Mouse (Mus musculus): Measurements from ENCODE around the gene 4933400A11Rik. TPM values are rescaled to one million over a fixed set of nuclear protein-coding genes. Genes with fewer than 3 reads are reported as not detected.

4933400A11Rik gene
- total and polyA plus RNA-seq, 2 experiments: not detected

DNA sequence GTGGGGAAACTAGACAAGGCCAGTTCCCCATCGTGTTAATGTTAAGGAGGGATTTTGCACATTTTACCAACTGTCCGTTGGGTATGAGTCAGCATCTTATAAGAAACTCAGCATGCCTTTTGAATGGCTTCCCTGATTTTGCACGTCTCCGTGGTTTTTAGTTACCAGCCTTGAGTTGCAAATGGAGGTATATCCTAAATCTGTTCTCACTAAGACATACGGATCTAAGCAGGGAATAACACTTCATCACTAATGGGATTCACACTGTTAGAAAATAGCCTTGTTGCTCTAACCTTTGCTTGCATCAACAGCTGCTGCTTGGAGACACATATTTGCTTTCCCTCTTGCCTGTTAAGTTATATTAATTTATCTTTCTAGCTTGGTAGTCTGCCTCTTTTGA lies 31.9 kb upstream of the 4933400A11Rik start:
- TF ChIP-seq POLR2A (IDR thresholded peaks at IDR 0.05; ENCODE audit: extremely low read depth, insufficient read depth, low read length): no peak
- no peak for TF ChIP-seq CTCF (IDR thresholded peaks at IDR 0.05; ENCODE audit: low read depth, low read length)
- Histone ChIP-seq H3K79me2 (ENCODE audit: control insufficient read depth, insufficient read depth, low read length) (no peaks in the 10 kb centered on the region), H3K4me3 (ENCODE audit: insufficient read depth, low read depth, low read length) (no peak overlapping the region), H3K9ac (ENCODE audit: low read depth, low read length) (no peak overlapping the region), H3K27ac (replicated peaks; ENCODE audit: insufficient read depth, low read depth, low read length) (no peak overlapping the region), H3K27me3 (ENCODE audit: control insufficient read depth, insufficient read depth, low read length) (no peaks in the 10 kb centered on the region), H3K4me1 (ENCODE audit: control insufficient read depth, insufficient read depth, low read length) (peaks cover 2% of the 10 kb centered on the region; the same call in 1 of the 2 replicates), H3K36me3 (ENCODE audit: control insufficient read depth, insufficient read depth, low read length) (no peaks in the 10 kb centered on the region)
- no peak for DNase-seq (ENCODE audit: extremely low read depth, low read depth, low spot score)
- 76% methylated on average over 5 of the region's 5 CpGs for WGBS

DNA sequence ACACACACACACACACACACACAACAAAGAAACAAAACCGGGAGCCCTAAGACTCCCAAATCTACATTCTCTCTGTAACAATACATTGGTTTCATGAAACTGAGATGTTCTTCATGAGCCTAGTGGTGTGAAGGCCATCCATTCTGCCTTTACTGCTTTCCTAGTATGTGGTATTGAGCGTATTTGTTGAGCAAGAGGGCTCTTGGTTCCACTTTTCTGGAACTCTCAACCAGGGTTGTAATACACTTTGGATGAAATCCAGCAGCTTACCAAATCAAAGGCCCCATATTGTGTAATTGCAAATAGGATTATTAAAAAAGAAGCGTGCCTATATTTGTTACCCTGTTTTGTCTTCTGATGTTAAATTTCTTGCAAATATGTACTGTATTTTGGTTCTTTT lies 28.3 kb upstream of the 4933400A11Rik start:
- peak; percentile 77 for DNase-seq (ENCODE audit: extremely low read depth, low read depth, low spot score)
- WGBS: 43% methylated on average over 3 of the region's 3 CpGs
- Histone ChIP-seq H3K27me3 (ENCODE audit: control insufficient read depth, insufficient read depth, low read length) (no peaks in the 10 kb centered on the region), H3K4me1 (ENCODE audit: control insufficient read depth, insufficient read depth, low read length) (peaks cover 2% of the 10 kb centered on the region; the same call in 1 of the 2 replicates), H3K4me3 (ENCODE audit: insufficient read depth, low read depth, low read length) (no peak overlapping the region), H3K9ac (ENCODE audit: low read depth, low read length) (no peak overlapping the region), H3K36me3 (ENCODE audit: control insufficient read depth, insufficient read depth, low read length) (no peaks in the 10 kb centered on the region), H3K27ac (replicated peaks; ENCODE audit: insufficient read depth, low read depth, low read length) (no peak overlapping the region), H3K79me2 (ENCODE audit: control insufficient read depth, insufficient read depth, low read length) (no peaks in the 10 kb centered on the region)
- no peak for TF ChIP-seq POLR2A (IDR thresholded peaks at IDR 0.05; ENCODE audit: extremely low read depth, insufficient read depth, low read length)

DNA sequence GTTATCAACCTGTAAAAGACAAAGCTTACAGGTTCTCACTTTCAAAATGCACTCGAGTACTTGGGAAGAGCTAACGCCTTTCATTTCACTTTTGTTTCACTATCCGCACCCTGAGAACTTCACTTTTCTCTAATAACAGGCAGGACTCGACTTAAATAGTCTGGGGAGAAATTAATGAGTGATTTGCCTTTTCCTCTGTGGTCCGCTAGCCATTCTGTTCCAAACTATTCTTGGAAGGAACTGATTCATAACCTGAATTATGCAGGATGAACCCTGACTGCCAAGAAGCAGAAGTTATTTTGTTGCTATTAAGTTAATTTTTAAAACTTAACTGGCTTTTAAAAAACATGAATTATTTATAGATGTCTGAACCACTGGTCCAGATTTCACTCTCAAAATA lies 26.4 kb upstream of the 4933400A11Rik start:
- no peaks in the 10 kb centered on the region for H3K36me3 ChIP-seq (ENCODE audit: control insufficient read depth, insufficient read depth, low read length)
- H3K27ac ChIP-seq (replicated peaks; ENCODE audit: insufficient read depth, low read depth, low read length): no peak overlapping the region
- no peaks in the 10 kb centered on the region for H3K27me3 ChIP-seq (ENCODE audit: control insufficient read depth, insufficient read depth, low read length)
- no peak overlapping the region for H3K9ac ChIP-seq (ENCODE audit: low read depth, low read length)
- TF ChIP-seq POLR2A (IDR thresholded peaks at IDR 0.05; ENCODE audit: extremely low read depth, insufficient read depth, low read length): no peak
- H3K79me2 ChIP-seq (ENCODE audit: control insufficient read depth, insufficient read depth, low read length): no peaks in the 10 kb centered on the region
- WGBS: 42% methylated on average over 5 of the region's 5 CpGs
- no peak overlapping the region for H3K4me3 ChIP-seq (ENCODE audit: insufficient read depth, low read depth, low read length)
- H3K4me1 ChIP-seq (ENCODE audit: control insufficient read depth, insufficient read depth, low read length): peaks cover 2% of the 10 kb centered on the region; the same call in 1 of the 2 replicates
- DNase-seq (ENCODE audit: extremely low read depth, low read depth, low spot score): no peak

DNA sequence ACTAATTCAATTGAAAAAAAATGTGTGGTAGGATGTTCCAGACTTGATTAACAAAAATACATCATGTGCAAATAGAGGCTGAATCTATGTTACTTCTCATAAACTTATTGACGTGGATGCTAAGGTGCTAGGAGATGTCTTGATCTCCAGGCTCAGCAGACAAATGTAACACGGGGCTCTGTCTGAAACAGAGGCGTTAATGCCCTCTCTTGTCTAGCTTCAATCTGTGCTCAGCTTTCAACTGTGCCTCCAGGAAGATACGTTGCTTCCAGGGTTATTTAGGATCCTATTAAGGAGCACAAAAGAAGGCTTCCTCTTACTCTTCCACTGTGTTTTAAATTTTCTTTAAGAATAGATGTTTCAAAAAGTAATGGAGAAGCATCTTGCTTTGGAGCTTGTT lies 20.8 kb upstream of the 4933400A11Rik start:
- no peaks in the 10 kb centered on the region for H3K36me3 ChIP-seq (ENCODE audit: control insufficient read depth, insufficient read depth, low read length)
- no peak for TF ChIP-seq POLR2A (IDR thresholded peaks at IDR 0.05; ENCODE audit: extremely low read depth, insufficient read depth, low read length)
- TF ChIP-seq CTCF (IDR thresholded peaks at IDR 0.05; ENCODE audit: low read depth, low read length): no peak

DNA sequence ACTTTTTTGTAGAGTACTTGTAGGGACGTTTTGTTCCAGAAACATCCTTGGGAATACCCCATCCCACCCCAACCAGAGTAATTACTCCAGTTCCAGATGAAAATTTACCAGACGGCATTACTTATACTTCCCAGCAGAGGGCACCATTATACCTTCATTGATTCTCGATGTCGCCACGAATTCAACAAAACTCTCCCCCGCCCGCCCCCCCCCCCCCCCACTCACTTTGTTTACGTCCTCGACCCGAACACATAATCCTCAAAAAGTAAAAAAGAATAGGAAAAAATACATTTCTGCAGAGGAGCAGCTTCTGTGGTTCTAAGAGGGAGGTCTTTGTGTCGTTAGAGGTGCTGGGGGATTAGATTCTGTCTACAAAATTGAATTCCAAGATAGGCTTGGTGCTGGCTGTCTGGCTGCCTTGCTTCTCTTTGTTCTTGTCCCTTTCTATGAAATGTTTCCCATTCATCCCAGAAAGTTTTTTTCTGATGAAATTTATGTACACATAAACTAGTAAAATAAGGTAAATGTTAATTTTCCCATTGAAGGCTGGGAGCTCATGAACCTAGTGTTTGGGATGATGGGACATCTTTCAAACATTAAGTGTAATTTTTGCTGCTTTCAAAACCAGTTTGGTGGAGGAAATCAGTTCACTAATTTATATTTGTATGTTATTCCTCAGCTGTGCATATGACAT lies 19.7 kb upstream of the 4933400A11Rik start:
- peaks cover 6% of the 10 kb centered on the region for H3K4me1 ChIP-seq (ENCODE audit: control insufficient read depth, insufficient read depth, low read length)
- no peak for DNase-seq (ENCODE audit: extremely low read depth, low read depth, low spot score)
- under 1% methylated on average over 9 of the region's 11 CpGs for whole genome bisulfite sequencing
- no peak overlapping the region for H3K9ac ChIP-seq (ENCODE audit: low read depth, low read length)
- no peak overlapping the region for H3K27ac ChIP-seq (replicated peaks; ENCODE audit: insufficient read depth, low read depth, low read length)
- H3K27me3 ChIP-seq (ENCODE audit: control insufficient read depth, insufficient read depth, low read length): no peaks in the 10 kb centered on the region
- H3K36me3 ChIP-seq (ENCODE audit: control insufficient read depth, insufficient read depth, low read length): no peaks in the 10 kb centered on the region
- TF ChIP-seq POLR2A (IDR thresholded peaks at IDR 0.05; ENCODE audit: extremely low read depth, insufficient read depth, low read length) (no peak), CTCF (IDR thresholded peaks at IDR 0.05; ENCODE audit: low read depth, low read length) (no peak)
- peak overlapping the region; percentile 38; the same call in 1 of the 2 replicates for H3K4me3 ChIP-seq (ENCODE audit: insufficient read depth, low read depth, low read length)
- no peaks in the 10 kb centered on the region for H3K79me2 ChIP-seq (ENCODE audit: control insufficient read depth, insufficient read depth, low read length)

More for the DNA sequence above, 20.8 kb upstream of the 4933400A11Rik start:
- Histone ChIP-seq H3K4me3 (ENCODE audit: insufficient read depth, low read depth, low read length) (no peak overlapping the region), H3K27me3 (ENCODE audit: control insufficient read depth, insufficient read depth, low read length) (no peaks in the 10 kb centered on the region), H3K79me2 (ENCODE audit: control insufficient read depth, insufficient read depth, low read length) (no peaks in the 10 kb centered on the region), H3K4me1 (ENCODE audit: control insufficient read depth, insufficient read depth, low read length) (no peaks in the 10 kb centered on the region), H3K9ac (ENCODE audit: low read depth, low read length) (no peak overlapping the region), H3K27ac (replicated peaks; ENCODE audit: insufficient read depth, low read depth, low read length) (no peak overlapping the region)
- no peak for DNase-seq (ENCODE audit: extremely low read depth, low read depth, low spot score)
- 81% methylated on average over 4 of the region's 4 CpGs for WGBS

DNA sequence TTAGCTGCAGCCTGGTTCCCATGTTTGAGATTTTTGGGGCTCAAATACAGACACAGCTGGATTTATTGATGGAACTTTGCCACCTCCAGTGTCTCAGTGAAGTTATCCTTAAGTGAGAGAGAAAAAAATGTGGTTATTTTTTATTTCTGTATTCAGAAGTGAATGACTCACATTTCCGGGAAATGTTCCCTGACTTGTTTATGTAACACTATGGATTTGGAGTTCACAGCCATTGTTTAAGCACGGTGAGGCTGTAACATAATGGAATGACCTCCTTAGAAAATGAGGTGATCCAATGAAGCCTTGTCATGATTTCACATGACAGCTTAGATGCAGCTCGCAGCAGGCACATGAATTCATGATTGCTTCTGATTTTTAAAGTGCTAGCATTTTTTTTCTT lies 17.7 kb upstream of the 4933400A11Rik start:
- Histone ChIP-seq H3K36me3 (ENCODE audit: control insufficient read depth, insufficient read depth, low read length) (no peaks in the 10 kb centered on the region), H3K9ac (ENCODE audit: low read depth, low read length) (no peak overlapping the region), H3K27ac (replicated peaks; ENCODE audit: insufficient read depth, low read depth, low read length) (no peak overlapping the region), H3K4me1 (ENCODE audit: control insufficient read depth, insufficient read depth, low read length) (peaks cover 6% of the 10 kb centered on the region), H3K27me3 (ENCODE audit: control insufficient read depth, insufficient read depth, low read length) (no peaks in the 10 kb centered on the region), H3K79me2 (ENCODE audit: control insufficient read depth, insufficient read depth, low read length) (no peaks in the 10 kb centered on the region), H3K4me3 (ENCODE audit: insufficient read depth, low read depth, low read length) (no peak overlapping the region)
- TF ChIP-seq POLR2A (IDR thresholded peaks at IDR 0.05; ENCODE audit: extremely low read depth, insufficient read depth, low read length) (no peak), CTCF (IDR thresholded peaks at IDR 0.05; ENCODE audit: low read depth, low read length) (no peak)
- DNase-seq (ENCODE audit: extremely low read depth, low read depth, low spot score): no peak
- 42% methylated on average over 3 of the region's 3 CpGs for WGBS

Measured in liver, adult 2 months (tissue).